Mouse (Mus musculus) A20 (cell line): ENCODE data around the gene Slc51a.
"Not testable (repeated sequence)": the region's sequence is repeated elsewhere in the genome, so short reads cannot be mapped to it uniquely, and the experiment has no call there.

Experiments used
- DNase-seq: peaks from one replicate; pipeline ENCODE4 v3.0.0-alpha.2; 2011; ENCODE audit warnings: low read depth, low spot score

Gene Slc51a

DNA sequence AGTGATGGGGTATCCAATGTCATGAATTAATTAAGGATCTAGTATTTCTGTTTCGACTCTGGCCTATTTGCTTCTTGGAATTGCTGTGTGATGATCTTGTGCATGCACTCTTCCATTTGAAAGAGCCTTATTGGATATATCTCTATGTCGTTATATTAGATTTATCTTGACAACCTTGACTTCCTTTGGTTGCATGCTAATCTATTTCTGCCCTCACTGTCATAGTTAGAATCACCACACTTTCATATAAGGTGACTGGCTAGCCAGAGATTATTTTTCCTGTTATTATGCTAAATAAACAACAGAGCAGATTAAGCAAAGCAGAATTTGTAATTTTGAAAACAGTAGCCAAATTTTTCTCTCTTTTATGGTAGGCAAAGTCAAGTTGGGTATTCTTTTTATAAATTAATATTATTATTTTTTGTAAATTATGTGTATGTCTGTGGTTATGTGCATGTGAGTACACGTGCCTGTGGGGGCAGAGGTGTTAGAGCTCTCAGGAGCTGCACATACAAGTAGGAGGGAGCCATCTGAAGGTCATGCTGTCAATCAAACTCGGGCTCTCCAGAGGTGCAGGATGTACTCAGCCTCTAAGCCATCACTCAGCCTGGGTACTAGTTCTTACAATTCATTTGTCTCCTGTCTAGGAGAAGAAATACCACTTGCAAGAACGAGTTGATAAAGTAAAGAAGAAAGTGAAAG is 18.1 kb downstream of the Slc51a start:
- DNase-seq: no peak

- peak; percentile 51 for DNase-seq
These were observed 19.2 kb downstream of the Slc51a start for GRCm38 (mm10) chr16:32468488-32468887.

DNA sequence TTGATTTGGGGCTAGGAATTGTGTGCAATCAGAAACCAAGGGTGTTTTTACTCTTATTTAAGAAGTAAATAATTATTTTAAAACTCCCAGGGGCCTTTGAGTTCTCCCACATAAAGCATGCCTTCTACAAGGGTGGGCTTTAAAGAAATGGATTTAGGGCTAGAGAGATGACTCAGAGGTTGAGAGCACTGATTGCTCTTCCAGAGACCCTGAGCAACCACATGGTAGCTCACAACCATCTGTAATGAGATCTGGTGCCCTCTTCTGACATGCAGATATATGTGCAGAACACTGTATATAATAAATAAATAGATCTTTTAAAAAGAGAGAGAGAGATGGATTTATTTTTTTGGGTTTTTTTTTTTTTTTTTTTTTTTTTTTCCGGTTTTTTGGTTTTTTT is 22.8 kb downstream of the Slc51a start:
- DNase-seq: peak; percentile 39

DNA sequence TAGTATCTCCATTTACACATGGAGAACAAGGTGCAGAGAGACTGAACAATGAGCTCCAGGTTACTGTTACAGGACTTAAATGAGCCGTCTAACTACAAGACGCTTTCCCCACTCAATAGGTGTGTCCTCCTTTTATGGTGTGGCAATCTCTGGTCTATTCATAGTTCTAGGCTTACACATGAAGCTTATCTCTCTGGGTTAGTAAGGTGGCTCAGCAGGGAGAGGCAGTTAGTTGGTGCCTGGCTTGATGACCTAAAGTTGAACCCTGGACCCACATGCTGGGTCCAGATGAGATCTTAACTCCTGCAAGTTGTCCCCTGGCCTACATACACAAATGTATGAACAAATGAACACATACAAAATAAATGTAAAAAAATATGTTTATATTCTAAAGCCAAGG is 24.3 kb downstream of the Slc51a start:
- DNase-seq: no peak

DNA sequence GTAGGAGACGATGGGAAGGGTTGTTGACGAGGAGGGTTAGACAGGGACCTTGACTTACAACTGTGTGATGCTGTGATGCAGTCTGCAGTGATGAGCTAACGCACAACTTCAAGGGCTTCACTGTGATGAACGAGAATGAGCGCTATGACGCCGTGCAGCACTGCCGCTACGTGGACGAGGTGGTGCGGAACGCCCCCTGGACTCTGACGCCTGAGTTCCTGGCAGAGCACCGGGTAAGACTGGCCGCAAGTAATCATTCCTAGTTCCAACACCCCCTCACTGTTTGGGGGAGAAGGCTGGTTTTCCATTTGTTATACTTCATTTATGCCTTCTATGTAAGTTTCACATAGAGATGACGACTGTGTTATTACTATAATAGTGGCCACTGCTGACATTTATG is 24.7 kb downstream of the Slc51a start:
- DNase-seq: no peak

DNA sequence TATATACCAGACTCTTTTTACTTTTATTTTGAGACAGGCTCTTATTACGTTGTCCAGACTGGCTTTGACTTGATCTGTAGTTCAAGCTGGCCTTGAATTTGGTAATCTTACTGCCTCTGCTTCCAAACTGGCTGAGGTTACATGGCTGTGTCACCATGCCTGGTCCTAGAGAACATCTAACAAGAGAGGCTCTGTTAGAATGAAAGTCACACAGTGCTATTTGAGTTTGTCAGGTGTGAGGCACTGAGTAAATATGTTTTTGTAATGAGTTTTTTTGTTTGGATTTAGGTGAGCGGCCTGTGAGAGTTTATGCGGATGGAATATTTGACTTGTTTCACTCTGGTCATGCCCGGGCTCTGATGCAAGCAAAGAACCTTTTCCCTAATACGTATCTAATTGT is 26.0 kb downstream of the Slc51a start:
- DNase-seq: no peak

- no peak for DNase-seq
These were observed 27.2 kb downstream of the Slc51a start for GRCm38 (mm10) chr16:32460518-32460917.

DNA sequence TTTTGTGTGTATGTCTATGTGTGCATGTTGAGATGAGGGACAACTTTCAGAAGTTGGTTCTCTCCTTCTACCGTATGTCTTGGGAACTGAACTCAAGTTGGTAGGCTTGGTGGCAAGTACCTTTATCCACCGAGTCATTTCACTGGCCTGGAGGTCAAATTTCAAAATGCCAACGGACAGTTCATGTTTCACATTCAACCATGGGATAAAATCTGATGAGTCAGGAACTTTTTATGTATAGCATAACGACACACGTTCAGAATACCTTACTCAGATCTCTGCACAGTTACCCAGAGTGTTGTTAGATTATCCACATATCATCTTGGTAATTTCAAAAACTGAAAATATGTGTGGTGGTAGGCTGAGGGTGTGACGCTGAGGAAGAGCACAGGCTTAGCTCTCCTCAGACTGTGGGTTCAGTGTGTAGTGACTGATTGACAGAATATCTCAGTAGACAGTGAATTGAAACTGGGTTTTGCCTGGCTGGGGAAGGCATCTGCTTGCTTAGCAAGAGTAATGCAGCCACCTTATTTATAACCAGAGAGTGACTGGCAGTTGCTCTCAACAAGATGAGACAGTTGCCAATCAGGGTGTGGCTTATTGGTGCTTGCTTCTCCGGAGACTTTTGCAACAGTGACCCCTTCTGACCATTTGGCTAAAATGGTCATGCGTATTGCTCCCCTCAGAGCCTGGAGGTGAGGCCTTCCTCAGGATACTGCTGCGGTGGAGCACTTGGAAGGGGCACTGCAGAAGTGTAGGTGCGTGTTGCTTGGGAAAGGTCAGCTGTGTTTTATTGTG is 29.9 kb downstream of the Slc51a start:
- peak; percentile 75 for DNase-seq

GRCm38 (mm10) chr16:32456761-32457160 is 30.9 kb downstream of the Slc51a start:
- DNase-seq: no peak

GRCm38 (mm10) chr16:32456086-32456485 is 31.6 kb downstream of the Slc51a start:
- DNase-seq: no peak

DNA sequence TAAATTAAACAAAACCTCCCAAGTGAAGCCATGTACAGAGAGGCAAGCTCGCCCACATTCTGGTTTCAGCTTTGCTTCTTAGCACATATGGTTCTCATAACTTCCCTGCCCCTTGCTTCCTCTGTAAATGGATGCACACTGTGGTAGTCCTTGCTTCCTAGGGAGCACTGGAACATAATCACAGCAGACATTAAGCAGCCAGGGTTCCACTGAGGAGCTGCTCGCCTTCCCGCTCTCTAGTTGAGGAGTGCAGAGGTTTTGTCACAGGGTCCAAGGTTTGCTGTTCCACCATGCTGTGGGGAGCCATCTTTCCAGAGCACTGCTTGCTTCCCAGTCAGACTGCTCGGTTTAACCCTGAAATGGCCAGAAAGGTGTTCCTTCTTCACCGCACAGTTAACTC is 33.0 kb downstream of the Slc51a start:
- no peak for DNase-seq

- DNase-seq: no peak
These were observed 34.6 kb downstream of the Slc51a start for GRCm38 (mm10) chr16:32453102-32453501.

DNA sequence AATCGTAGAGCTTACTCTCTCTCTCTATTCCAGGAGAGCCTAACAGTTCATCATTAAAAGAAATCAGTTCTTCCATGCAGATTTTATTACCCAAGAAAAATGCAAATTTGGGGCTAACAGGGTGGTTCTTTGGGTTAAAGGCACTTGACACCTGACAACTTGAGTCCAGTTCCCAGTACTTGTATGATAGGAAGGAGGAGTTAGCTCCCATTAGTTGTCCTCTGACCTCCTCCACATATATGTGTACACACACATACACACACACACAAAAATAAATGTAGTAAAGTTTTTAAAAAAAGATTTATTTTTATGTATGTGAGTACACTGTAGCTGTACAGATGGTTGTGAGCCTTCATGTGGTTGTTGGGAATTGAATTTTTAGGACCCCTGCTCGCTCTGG is 37.5 kb downstream of the Slc51a start:
- DNase-seq: no peak

- DNase-seq: no peak
These were observed 38.0 kb downstream of the Slc51a start for GRCm38 (mm10) chr16:32449665-32450064.

GRCm38 (mm10) chr16:32446563-32447138 is 41.0 kb downstream of the Slc51a start:
- no peak for DNase-seq

DNA sequence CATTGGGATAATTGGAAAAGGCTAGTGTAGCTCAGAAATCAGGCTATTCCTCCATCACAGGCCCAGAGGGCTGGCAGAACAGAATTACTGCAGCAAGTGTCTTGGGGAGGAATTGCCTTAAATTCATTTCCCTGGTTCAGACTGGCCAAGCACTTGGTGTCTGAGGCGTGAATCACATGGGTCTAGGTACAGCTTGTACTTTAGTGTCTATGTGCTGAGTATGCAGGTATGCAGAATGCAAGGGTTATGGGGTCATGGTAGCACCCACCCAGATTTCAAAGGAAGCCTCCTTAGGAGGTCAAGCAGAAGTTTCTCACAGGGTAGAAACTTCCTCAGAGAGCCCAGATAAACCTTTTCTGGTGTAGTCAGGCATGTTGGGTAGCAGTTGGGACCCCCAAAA is 42.1 kb downstream of the Slc51a start:
- DNase-seq: no peak

DNA sequence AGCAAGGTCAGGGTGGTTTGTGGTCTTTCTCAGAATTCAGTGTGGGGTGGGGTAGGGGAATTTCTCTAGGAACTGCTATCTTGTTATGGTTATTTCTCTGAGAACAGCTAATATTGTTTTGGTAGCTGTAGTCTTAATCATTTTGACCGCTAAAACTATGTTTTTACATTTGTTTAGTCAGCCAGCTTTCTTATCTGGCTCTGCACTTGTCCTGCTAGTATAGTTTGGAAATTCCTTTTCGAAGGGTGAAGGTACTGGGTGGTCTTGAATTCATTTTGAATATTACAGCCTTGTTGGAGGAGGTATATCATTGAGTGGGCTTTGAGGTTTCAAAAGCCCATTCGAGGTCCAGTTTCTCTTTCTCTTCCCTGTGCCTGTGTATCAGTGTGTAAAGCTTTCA is 43.1 kb downstream of the Slc51a start:
- DNase-seq: not testable (repeated sequence)

DNA sequence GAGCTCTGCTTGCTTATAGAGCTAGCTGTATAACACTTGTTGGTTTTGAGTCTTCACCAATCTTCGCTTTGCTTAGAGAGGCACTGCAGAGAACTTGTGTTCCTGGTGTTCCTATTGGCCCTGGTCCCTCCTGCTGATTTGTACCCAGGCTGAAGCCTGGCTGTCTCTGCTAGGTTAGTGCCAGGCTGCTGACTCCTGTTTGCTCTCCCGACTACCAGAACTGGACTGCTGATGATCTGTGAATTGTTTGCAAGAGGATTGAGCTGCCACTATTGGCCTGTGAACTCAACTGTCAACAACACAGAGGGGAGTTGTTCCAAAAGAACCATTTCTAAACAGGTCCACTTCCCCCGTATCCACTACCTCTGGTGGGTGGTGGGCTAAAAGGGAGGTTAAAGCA is 46.2 kb downstream of the Slc51a start:
- no peak for DNase-seq

DNA sequence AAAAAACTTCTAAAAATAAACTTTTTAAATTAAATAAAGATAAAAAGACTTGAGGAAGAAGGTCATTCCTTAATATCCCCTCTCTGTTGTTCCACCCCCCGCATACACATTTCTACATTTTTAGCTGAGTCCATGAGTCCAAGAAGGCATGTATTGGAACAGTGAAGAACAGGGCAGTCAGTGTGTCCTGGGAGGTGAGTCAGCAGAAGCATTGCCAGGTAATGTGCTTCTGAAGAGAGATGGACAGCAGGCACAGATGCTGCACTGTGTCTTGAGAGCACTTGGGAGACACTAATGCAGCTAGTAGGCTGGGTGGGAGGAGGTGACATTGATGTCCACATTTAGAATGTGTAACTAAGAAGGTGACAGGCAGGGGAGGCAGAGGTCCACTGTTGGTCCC is 50.4 kb downstream of the Slc51a start:
- no peak for DNase-seq

GRCm38 (mm10) chr16:32436657-32437056 is 51.0 kb downstream of the Slc51a start:
- DNase-seq: no peak

DNA sequence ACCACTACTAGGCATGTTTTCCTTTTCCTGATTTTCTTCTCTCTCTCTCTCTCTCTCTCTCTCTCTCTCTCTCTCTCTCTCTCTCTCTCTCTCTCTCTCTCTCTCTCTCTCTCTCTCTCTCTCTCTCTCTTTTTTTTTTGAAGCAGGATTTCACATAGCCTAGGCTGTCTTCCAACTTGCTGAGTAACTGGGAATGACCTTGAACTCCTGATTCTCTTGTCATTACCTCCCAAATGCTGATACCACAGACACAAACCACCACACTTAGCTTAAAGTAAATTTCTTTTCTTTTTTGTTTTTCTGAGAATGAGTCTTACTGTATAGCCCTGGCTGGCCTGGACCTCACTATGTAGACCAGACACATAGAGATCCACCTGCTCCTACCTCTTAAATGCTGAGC is 53.0 kb downstream of the Slc51a start:
- DNase-seq: no peak

DNA sequence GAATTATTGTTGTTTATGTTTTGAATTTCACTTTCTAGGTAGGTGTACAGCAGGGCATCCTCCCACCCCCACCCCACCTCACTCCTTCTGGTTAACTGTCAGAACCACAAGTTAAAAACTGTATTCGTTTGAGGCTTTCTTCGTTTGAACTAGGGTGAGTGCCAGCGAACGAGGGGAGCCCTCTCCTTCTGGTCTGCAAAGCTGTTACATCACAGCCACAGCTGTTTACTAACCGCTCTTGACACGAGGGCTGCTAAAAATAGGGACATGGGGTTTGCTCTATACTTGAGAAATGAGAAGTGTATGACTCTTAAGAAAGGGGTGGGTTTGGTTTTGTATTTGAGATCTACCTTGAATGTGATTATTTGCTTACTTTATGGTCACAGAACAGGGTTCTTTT is 53.6 kb downstream of the Slc51a start:
- DNase-seq: peak; percentile 79

- DNase-seq: no peak
These were observed 54.5 kb downstream of the Slc51a start for GRCm38 (mm10) chr16:32433138-32433537.
